Mouse (Mus musculus): Measurements from ENCODE around the gene Cdt1. TPM values are rescaled to one million over a fixed set of nuclear protein-coding genes. Genes with fewer than 3 reads are reported as not detected.

Cdt1 gene
- 19.8 and 23.7 TPM in 2 replicates for polyA plus RNA-seq (2015; fragmentation: Nextera tagmentation; extraction: Ambion mirVana)

DNA sequence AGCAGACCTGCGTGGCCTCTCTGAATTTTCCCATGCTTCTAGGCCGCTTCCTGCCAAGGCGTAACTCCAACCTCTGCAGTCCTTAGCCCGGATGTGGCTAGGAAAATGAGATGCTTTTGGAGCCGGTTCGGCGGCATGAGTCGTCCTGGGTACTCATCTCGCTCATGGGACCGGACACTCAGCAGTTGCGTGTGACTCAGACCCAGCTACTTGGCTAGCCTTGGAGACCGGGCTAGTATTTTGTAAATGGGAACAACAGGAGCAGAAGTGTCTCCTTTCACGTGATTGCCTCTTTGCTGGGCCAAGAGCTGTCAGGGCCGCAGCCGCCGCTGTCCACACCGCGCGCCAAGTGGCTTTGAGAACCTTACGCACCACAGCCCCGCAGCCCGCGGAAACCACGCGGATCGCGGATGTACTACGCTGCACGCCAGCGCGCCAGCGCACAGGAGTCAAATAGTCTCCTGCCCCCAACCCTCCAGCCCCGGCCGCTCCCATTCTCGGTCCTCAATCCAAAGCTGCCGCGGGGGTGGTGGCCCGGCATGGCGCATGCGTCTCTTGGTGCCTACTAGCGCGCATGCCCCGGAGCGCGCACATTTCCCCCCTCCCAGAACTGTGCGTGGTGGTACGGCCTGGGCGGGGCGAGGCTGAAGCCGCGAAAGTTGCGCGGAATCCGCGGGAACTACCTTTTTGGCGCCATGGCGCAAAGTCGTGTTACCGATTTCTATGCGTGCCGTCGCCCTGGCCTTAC lies at the start of gene Cdt1:
Gene Cdt1 (plus strand): TSS at position 655 of the 748 bp plus-strand sequence.
- Histone ChIP-seq H3K9ac (replicated peaks) (peak within 1 kb of the TSS; percentile 94), H3K4me2 (ENCODE audit: low read depth, low read length) (peak within 1 kb of the TSS; percentile 89), H3K27me3 (ENCODE audit: insufficient read depth, low read length) (no peaks in the 10 kb centered on the region), H3K36me3 (replicated peaks; ENCODE audit: insufficient read depth, low read length) (peaks cover 31% of the 10 kb centered on the region), H3K27ac (ENCODE audit: low read depth) (peak within 1 kb of the TSS; percentile 95), H3K9me3 (ENCODE audit: low read length) (no peaks in the 10 kb centered on the region), H3K4me1 (ENCODE audit: insufficient read depth) (peaks cover 25% of the 10 kb centered on the region), H3K4me3 (ENCODE audit: low read depth, low read length) (peak within 1 kb of the TSS; percentile 87)
- under 1% methylated on average over 61 of the region's 62 CpGs for WGBS (ENCODE audit: insufficient replicate concordance)
- ATAC-seq: peak; percentile 95
- TF ChIP-seq EP300 (IDR thresholded peaks at IDR 0.05; ENCODE audit: low read depth) (0 out of 2 replicates have a peak, but pooled peaks have one; percentile 57), CTCF (IDR thresholded peaks at IDR 0.05; ENCODE audit: low read depth) (no peak)
- peak; percentile 97 for DNase-seq

GRCm38 (mm10) chr8:122520611-122521010 lies 47.2 kb upstream of the Cdt1 start:
- H3K4me1 ChIP-seq (ENCODE audit: insufficient read depth): peaks cover 27% of the 10 kb centered on the region
- H3K27ac ChIP-seq (ENCODE audit: low read depth): 0 out of 2 replicates have a peak overlapping the region, but pooled peaks have one; percentile 7
- H3K9ac ChIP-seq (replicated peaks): no peak overlapping the region
- H3K27me3 ChIP-seq (ENCODE audit: insufficient read depth, low read length): no peaks in the 10 kb centered on the region
- H3K9me3 ChIP-seq (ENCODE audit: low read length): no peaks in the 10 kb centered on the region
- no peak for DNase-seq
- H3K36me3 ChIP-seq (replicated peaks; ENCODE audit: insufficient read depth, low read length): no peaks in the 10 kb centered on the region
- no peak overlapping the region for H3K4me2 ChIP-seq (ENCODE audit: low read depth, low read length)
- 60% methylated on average over 11 of the region's 11 CpGs for WGBS (ENCODE audit: insufficient replicate concordance)
- TF ChIP-seq CTCF (IDR thresholded peaks at IDR 0.05; ENCODE audit: low read depth) (no peak), EP300 (IDR thresholded peaks at IDR 0.05; ENCODE audit: low read depth) (no peak)
- ATAC-seq: no peak
- no peak overlapping the region for H3K4me3 ChIP-seq (ENCODE audit: low read depth, low read length)

DNA sequence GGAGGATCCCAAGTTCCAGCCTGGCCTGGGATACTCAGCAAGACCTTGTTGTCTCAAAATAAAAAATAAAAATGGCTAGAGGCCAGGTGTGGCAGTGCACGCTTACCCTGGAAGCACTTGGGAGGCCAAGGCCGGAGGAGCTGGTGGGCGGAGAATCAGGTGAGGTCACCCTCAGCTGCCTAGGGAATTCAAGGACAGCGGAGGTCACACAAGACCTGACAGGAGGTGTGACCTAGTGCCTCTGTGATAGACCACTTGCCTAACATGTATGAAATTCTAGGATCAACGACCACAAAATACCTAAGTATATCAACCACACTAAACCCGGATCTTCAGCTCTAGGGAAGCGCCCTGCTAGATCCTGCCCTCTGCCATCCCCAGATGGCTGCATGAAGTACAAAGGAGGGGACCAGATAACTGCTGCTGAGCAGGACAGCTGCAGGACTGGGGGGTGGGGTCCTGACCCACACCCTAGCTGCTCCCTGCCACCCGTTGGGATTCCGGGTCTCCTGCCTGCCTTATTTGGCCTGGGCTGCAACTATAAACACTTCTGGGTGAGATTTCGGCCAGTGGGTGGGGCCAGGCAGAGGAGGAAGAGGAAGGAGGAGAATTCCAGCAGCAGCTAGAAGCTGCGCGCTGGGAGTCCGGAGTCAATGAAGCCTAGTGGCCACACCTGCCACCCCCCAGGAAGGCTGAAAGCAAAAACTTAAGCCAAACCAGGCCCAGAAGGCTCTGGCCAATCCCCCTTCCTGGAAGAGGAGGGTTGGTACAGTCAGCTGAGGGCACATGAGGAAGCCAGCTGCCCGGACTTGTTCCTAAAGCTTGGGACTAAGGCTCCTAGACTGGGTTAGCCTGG lies 44.8 kb upstream of the Cdt1 start:
- WGBS (ENCODE audit: insufficient replicate concordance): 53% methylated on average over 14 of the region's 14 CpGs
- Histone ChIP-seq H3K4me2 (ENCODE audit: low read depth, low read length) (peak overlapping the region; percentile 6; the same call in 1 of the 2 replicates), H3K27ac (ENCODE audit: low read depth) (peak overlapping the region; percentile 19; the same call in 1 of the 2 replicates), H3K27me3 (ENCODE audit: insufficient read depth, low read length) (no peaks in the 10 kb centered on the region), H3K9me3 (ENCODE audit: low read length) (no peaks in the 10 kb centered on the region), H3K4me1 (ENCODE audit: insufficient read depth) (peaks cover 41% of the 10 kb centered on the region), H3K4me3 (ENCODE audit: low read depth, low read length) (no peak overlapping the region), H3K9ac (replicated peaks) (no peak overlapping the region), H3K36me3 (replicated peaks; ENCODE audit: insufficient read depth, low read length) (no peaks in the 10 kb centered on the region)
- no peak for ATAC-seq
- DNase-seq: no peak
- TF ChIP-seq CTCF (IDR thresholded peaks at IDR 0.05; ENCODE audit: low read depth) (no peak), EP300 (IDR thresholded peaks at IDR 0.05; ENCODE audit: low read depth) (no peak)

GRCm38 (mm10) chr8:122523652-122524360 lies 44.0 kb upstream of the Cdt1 start:
- ATAC-seq: no peak
- Histone ChIP-seq H3K27me3 (ENCODE audit: insufficient read depth, low read length) (no peaks in the 10 kb centered on the region), H3K9ac (replicated peaks) (no peak overlapping the region), H3K9me3 (ENCODE audit: low read length) (no peaks in the 10 kb centered on the region), H3K27ac (ENCODE audit: low read depth) (peak overlapping the region; percentile 19; the same call in 1 of the 2 replicates), H3K36me3 (replicated peaks; ENCODE audit: insufficient read depth, low read length) (no peaks in the 10 kb centered on the region; the same call in 1 of the 2 replicates), H3K4me3 (ENCODE audit: low read depth, low read length) (no peak overlapping the region), H3K4me1 (ENCODE audit: insufficient read depth) (peaks cover 41% of the 10 kb centered on the region), H3K4me2 (ENCODE audit: low read depth, low read length) (no peak overlapping the region)
- no peak for DNase-seq
- WGBS (ENCODE audit: insufficient replicate concordance): 51% methylated on average over 23 of the region's 23 CpGs
- TF ChIP-seq CTCF (IDR thresholded peaks at IDR 0.05; ENCODE audit: low read depth) (no peak), EP300 (IDR thresholded peaks at IDR 0.05; ENCODE audit: low read depth) (no peak)

- H3K4me1 ChIP-seq (ENCODE audit: insufficient read depth): peaks cover 41% of the 10 kb centered on the region
- H3K27ac ChIP-seq (ENCODE audit: low read depth): no peak overlapping the region
- DNase-seq (no peak), ATAC-seq (no peak)
- H3K4me2 ChIP-seq (ENCODE audit: low read depth, low read length): no peak overlapping the region; the same call in 1 of the 2 replicates
- no peaks in the 10 kb centered on the region for H3K9me3 ChIP-seq (ENCODE audit: low read length)
- TF ChIP-seq CTCF (IDR thresholded peaks at IDR 0.05; ENCODE audit: low read depth) (no peak), EP300 (IDR thresholded peaks at IDR 0.05; ENCODE audit: low read depth) (no peak)
- no peaks in the 10 kb centered on the region for H3K27me3 ChIP-seq (ENCODE audit: insufficient read depth, low read length)
- H3K9ac ChIP-seq (replicated peaks): no peak overlapping the region
- H3K4me3 ChIP-seq (ENCODE audit: low read depth, low read length): no peak overlapping the region
- H3K36me3 ChIP-seq (replicated peaks; ENCODE audit: insufficient read depth, low read length): no peaks in the 10 kb centered on the region; the same call in 1 of the 2 replicates
- 77% methylated on average over 6 of the region's 6 CpGs for WGBS (ENCODE audit: insufficient replicate concordance)
Observed at GRCm38 (mm10) chr8:122524506-122524905, 43.3 kb upstream of the Cdt1 start.

Measured in liver, postnatal 0 days (tissue).